Mouse (Mus musculus) lung, adult 2 months (tissue): Measurements from ENCODE around the gene Pdcd11. TPM values are rescaled to one million over a fixed set of nuclear protein-coding genes. Genes with fewer than 3 reads are reported as not detected.

Source experiments
- DNase-seq: peaks from one replicate; pipeline ENCODE4 v3.0.0; 2022
- H3K4me1 ChIP-seq: fragments of 200-500 bp; 2 replicates; pipeline ENCODE4 v1.6.1; 2011; ENCODE audit warnings: low read length; ENCODE audit not compliant: control insufficient read depth, insufficient read depth
- H3K4me3 ChIP-seq: fragments of 200-500 bp; replicated peaks from 2 replicates; pipeline ENCODE3; 2011; ENCODE audit warnings: low read depth, mild to moderate bottlenecking, control low read depth, low read length; ENCODE audit errors: extremely low read depth
- CTCF ChIP-seq: fragments of 200-500 bp; IDR thresholded peaks from 2 replicates; pipeline ENCODE4 v1.5.1; 2011; ENCODE audit warnings: mild to moderate bottlenecking, low read length, control low read depth; ENCODE audit not compliant: insufficient read depth
- POLR2A ChIP-seq: fragments of 200-500 bp; IDR thresholded peaks from 2 replicates; pipeline ENCODE4 v1.6.1; 2011; ENCODE audit warnings: low read depth, mild to moderate bottlenecking, control low read depth, low read length, borderline replicate concordance; ENCODE audit errors: extremely low read depth
- WGBS: fragments of 180-500 bp; shearing (Covaris S2); methylation state at CpG from one replicate; pipeline ENCODE4 v1.1.7; 2018; 5-methylcytosine and 5-hydroxymethylcytosine counted together
- polyA plus RNA-seq: library from polyadenylated mRNA; depleted of rRNA; stranded (reverse); fragments of >200 nt; gene quantifications from 2 replicates; pipeline ENCODE4 v1.2.3, GENCODE M21; 2012

Gene Pdcd11
- polyA plus RNA-seq, 1 experiment = 9.0 TPM

DNA sequence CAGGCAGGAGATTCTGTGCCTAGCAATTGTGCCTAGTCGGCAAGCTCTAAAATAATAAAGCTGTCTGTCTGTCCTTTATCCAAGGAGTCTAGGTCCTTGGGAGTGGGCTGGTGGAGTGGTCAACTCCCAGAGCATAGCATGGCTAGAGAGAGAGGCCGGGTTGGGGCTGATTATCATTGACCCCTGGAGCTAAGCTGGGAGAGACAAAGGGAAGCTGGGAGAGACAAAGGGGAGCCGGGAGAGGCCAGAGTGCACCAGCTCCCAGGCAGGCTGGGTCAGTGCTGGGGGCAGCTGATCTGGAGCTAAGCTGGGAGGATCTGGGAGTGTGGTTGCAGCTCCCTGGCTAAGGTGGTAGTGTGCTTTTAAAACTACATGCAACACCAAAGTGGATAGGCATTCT, 76.2 kb downstream of the Pdcd11 start:
- DNase-seq = no peak
- 47% methylated on average over 3 of the region's 3 CpGs for WGBS
- H3K4me3 ChIP-seq = no peak overlapping the region
- no peaks in the 10 kb centered on the region for H3K4me1 ChIP-seq
- TF ChIP-seq CTCF = no peak

DNA sequence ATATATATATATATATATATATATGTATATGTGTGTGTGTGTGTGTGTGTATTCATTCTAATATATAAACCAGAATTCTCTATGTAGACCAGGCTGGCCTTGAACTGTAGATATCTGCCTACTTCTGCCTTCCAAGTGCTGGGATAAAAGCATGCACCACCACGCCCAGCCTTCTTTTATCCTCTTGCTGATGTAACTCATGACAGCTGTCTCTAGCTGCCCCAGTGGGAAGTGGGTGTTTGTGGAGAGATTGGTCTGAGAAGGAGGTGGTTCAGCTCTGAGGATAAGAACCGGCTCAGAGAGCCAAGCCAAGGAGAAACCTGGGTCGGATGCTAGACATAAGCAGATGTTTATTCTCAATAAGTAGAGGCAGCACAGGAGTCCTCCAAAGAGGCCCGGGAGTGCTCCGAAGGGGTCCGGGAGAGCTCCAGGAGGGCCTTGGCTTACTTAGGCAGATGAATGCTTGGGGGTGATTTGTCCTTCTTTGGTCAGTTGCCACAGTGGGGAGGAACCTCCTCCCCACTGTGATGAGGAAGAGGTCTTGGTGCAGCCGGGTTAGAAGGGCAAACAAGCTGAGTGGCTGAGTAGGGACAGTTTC, 77.1 kb downstream of the Pdcd11 start:
- WGBS = 50% methylated on average over 7 of the region's 7 CpGs
- Histone ChIP-seq H3K4me1 (no peaks in the 10 kb centered on the region), H3K4me3 (no peak overlapping the region)
- TF ChIP-seq CTCF (no peak), POLR2A (no peak)
- no peak for DNase-seq

DNA sequence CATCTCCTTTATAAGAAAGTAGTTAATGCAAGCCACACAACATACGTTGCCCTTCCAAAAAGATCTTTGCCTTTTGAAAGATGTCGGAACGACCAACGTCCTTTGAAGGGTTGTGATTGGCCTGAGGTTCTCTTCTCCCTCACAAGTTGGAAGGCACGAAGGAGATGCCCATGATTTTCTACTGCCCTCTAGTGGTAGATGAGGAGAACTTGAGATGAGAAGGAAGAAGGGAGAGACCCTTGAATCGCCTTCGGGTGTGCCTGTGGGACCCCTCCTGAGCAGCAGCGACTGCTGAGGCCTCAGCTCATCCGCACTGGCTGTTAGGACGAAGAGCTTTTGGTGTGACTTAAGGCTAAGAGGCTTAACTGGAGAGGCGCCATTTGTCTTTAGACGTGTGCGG, 77.7 kb downstream of the Pdcd11 start:
- WGBS = 10% methylated on average over 13 of the region's 13 CpGs

DNA sequence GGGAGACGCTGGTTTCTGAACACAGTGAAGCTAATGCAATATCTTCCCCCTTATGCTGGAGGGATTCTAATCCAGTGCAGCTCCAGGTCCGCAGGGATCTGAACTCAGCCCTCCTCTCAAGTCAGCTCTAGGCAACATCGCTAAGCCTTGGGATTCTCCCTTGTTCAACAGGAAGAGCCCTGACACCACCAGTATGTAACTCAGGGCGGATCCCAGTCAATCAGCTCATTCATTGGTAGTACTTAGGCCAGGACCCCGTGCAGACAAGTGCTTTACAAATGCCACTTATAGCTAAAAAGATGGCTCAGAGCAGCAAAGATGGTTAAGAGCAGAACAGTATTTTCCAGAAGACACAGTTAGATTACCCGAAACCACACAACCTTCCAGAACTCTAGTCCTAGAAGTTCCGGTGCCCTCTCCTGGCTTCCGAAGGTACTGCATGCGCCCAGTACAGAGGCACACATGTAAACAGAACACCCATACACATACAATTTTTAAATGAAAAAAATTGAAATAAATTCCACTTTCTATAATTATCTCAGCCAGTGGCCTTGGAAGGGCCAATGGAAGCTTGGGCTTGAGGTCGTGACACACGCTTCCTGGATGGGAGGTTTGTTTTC, 78.3 kb downstream of the Pdcd11 start:
- Histone ChIP-seq H3K4me1 (no peaks in the 10 kb centered on the region), H3K4me3 (no peak overlapping the region)
- peak; percentile 82 for DNase-seq
- TF ChIP-seq CTCF = peak; percentile 87
- TF ChIP-seq POLR2A = no peak
- WGBS = 13% methylated on average over 11 of the region's 11 CpGs

More for the DNA sequence above, 77.7 kb downstream of the Pdcd11 start:
- DNase-seq = peak; percentile 36
- TF ChIP-seq POLR2A (no peak), CTCF (peak; percentile 59)
- H3K4me3 ChIP-seq = peak overlapping the region; percentile 16
- H3K4me1 ChIP-seq = no peaks in the 10 kb centered on the region

DNA sequence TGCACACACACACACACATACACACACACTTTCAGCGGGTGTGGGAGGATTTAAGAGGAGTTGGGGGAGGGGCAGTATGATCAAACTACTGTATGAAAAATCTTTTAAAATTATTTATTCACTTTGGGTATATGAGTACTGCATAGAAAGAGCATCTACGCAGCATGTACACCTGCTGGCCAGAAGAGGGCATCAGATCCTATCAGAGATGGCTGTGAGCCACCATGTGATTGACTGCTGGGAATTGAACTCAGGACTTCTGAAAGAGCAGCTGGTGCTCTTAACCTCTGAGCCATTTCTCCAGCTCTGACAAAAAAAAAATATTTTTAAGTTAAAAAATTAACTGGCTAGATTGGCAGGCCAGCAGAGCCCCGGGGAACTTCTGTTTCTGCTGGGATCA, 83.9 kb downstream of the Pdcd11 start:
- no peak for TF ChIP-seq POLR2A
- TF ChIP-seq CTCF = peak; percentile 65
- H3K4me3 ChIP-seq = no peak overlapping the region
- no peak for DNase-seq
- 48% methylated on average over 3 of the region's 3 CpGs for WGBS
- no peaks in the 10 kb centered on the region; the same call in 1 of the 2 replicates for H3K4me1 ChIP-seq

DNA sequence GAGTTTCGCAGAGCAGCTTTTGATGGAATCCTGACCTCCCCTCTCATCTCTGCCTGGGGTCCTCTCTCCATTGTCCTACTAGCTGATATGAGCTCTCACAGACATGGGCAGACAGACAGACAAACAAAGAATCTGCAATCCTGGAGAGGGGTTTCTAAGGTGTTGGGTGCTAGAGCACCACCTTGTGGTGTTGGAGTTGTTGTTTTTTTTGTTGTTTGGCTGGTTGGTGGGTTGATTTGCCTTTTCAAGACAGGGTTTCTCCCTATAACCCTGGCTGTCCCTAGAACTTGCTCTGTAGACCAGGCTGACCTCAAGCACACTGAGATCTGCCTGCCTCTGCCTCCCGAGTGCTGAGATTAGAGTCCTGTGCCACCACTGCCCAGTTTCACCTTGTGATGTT, 84.9 kb downstream of the Pdcd11 start:
- TF ChIP-seq CTCF (no peak), POLR2A (no peak)
- no peak overlapping the region for H3K4me3 ChIP-seq
- WGBS = 51% methylated on average over 2 of the region's 2 CpGs
- no peak for DNase-seq
- no peaks in the 10 kb centered on the region; the same call in 1 of the 2 replicates for H3K4me1 ChIP-seq

DNA sequence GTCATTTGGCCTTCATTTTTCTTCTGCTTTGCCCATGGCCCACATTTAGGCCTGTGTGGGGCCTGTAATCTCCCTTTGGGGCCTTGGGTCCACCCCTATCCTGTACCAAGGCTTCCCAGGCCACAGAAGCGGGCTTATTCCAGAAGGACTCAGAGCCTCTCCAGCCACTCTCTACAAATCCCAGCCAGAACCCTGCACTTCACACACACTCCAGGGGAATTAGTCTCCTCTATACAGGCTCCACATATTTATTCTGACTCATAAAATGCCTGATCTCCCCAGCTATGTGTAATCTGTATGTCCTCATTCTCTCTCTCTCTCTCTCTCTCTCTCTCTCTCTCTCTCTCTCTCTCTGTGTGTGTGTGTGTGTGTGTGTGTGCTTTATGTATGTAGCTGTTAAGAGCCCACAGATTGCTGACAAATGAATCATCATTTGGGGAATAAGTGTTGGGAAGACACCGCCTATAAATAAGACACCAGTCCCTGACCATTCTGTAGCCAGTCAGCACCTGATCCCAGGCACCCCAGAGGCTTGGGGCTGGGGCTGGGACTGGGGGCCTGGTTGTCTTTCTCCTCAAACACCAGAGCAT, 86.4 kb downstream of the Pdcd11 start:
- Histone ChIP-seq H3K4me1 (no peaks in the 10 kb centered on the region; the same call in 1 of the 2 replicates), H3K4me3 (no peak overlapping the region)
- no peak for DNase-seq
- 82% methylated on average over 2 of the region's 2 CpGs for WGBS
- TF ChIP-seq POLR2A (no peak), CTCF (no peak)

DNA sequence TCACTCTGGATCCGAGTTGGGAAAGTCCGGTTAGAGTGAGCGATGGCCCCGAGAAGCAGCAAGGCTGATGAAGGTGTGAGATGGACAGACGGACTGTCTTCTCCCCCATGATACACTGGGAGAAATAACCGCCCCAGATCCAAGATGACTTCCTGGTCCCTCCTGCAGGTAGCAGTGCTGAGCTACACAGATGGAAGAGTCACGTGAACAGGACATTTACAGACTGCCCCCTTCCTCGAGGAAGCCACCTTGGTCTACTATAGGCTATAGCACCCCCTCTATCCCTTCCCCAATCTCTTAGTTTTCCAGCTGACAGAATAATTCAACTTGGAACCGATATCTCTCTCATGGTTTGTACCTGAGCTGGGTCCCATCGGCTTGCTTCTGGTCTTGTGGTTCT, 87.4 kb downstream of the Pdcd11 start:
- 28% methylated on average over 10 of the region's 10 CpGs for WGBS
- no peaks in the 10 kb centered on the region; the same call in 1 of the 2 replicates for H3K4me1 ChIP-seq
- DNase-seq = no peak
- TF ChIP-seq POLR2A (no peak), CTCF (peak; percentile 40; the same call in 1 of the 2 replicates)
- H3K4me3 ChIP-seq = no peak overlapping the region

DNA sequence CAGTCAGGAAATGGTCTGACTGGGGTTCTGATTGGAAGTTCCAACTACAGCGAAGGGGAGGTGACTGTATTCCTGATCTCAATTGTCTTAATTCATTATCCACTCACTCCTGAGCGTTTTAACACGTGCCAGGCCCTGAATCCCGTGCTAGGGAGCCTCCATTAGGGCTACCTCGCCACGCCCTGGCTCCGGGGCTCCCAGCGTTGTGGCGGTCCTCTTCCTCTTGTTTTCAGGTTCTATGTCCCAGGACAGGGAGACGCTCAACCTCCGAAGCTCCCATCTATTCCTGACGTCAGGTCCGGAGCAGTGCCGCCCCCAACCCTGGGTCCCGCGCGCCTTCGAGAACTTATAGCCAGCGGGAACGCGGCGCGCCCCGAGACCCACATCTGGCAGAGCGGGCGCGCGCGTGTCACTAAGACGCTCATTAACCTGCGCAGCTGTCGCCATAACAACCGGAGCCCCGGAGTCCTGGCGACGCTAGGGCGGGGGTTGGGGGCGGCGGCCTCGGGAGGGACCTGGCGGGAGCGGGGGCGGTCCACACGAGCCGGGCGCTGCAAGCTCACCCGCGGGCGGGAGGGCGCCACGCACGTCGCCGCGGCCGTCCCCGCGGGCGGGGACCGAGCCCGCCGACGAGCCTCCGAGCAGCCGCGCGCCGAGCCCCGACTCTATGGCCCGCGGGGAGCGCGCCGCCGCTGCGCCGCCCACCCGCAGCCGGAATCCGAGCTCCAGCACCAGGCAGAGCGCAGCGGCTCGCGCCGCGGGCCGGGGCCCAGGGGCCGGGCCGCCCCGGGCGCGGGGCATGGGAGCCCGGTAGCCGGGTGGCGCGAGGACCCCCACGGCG, 88.1 kb downstream of the Pdcd11 start, which contains the start of gene Neurl1a:
Neurl1a (plus strand) TSS at position 390 of the 841 bp plus-strand sequence.
- WGBS = under 1% methylated on average over 98 of the region's 98 CpGs
- DNase-seq = peak; percentile 21
- Histone ChIP-seq H3K4me1 (no peaks in the 10 kb centered on the region; the same call in 1 of the 2 replicates), H3K4me3 (peak within 1 kb of the TSS; percentile 50)
- TF ChIP-seq CTCF = no peak
- no peak for TF ChIP-seq POLR2A
